Mouse (Mus musculus): Measurements from ENCODE around the gene Nrxn2.

Gene Nrxn2

GRCm38 (mm10) chr19:6452672-6453310 lies 34.3 kb downstream of the Nrxn2 start:
- 67% methylated on average over 9 of the region's 9 CpGs for WGBS

- WGBS: 64% methylated on average over 8 of the region's 8 CpGs
Observed at GRCm38 (mm10) chr19:6453349-6453748, 34.8 kb downstream of the Nrxn2 start.

- WGBS: 75% methylated on average over 10 of the region's 10 CpGs
Observed at GRCm38 (mm10) chr19:6454041-6454720, 35.6 kb downstream of the Nrxn2 start.

- 37% methylated on average over 6 of the region's 6 CpGs for WGBS
Observed at GRCm38 (mm10) chr19:6459504-6459903, 41.0 kb downstream of the Nrxn2 start.

GRCm38 (mm10) chr19:6462841-6463240 lies 44.3 kb downstream of the Nrxn2 start:
- WGBS: 63% methylated on average over 6 of the region's 6 CpGs

GRCm38 (mm10) chr19:6464306-6465071 lies 46.0 kb downstream of the Nrxn2 start:
- 41% methylated on average over 10 of the region's 10 CpGs for WGBS

GRCm38 (mm10) chr19:6465090-6465489 lies 46.6 kb downstream of the Nrxn2 start:
- WGBS: 14% methylated on average over 5 of the region's 5 CpGs

DNA sequence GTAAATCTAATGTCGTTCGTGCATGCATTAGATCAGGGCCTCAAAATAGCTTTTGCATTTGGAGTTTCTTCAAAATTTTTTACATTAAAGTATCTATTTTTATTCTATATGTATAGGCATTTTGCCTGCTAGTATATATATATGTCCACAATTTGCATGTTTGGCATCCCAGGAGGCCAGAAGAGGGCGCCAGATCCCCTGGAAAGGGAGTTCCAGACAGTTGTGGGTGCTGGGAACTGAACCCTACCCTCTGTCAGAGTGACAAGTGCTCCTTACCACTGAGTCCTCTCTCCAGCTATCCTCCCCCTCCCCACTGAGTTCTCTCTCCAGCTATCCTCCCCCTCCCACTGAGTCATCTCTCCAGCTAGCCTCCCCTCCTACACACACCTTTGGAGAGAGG lies 48.4 kb downstream of the Nrxn2 start:
- WGBS: 77% methylated on average over 3 of the region's 3 CpGs

DNA sequence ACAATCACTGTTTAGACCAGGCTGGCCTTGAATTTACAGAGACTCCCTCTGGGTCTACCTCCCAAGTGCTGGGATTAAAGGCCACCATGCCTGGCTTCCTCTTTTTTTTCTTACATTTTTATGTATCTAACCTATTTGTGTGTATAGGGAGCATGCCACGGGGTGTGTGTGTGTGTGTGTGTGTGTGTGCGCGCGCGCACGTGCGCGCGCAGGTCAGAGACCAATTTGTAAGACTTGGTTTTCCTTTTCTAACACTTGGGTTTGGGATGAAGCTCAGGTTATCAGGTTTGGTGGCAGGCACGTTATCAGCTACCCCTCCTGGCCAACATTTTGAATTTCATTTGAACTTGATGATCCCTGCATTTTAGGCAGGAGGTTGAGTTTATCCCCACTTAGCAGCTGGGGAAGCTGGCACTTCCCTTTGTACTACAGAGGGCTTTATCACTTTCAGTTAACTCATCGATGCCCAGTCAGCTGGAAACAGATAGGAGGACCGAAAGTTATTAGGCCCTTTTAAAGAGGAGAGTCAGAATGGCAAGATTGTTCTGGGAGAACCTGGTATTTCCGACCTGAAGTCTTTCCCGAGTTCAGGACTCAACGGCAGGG lies 48.9 kb downstream of the Nrxn2 start:
- 93% methylated on average over 15 of the region's 15 CpGs for WGBS

- 86% methylated on average over 5 of the region's 5 CpGs for WGBS
Observed at GRCm38 (mm10) chr19:6471630-6472029, 53.1 kb downstream of the Nrxn2 start.

DNA sequence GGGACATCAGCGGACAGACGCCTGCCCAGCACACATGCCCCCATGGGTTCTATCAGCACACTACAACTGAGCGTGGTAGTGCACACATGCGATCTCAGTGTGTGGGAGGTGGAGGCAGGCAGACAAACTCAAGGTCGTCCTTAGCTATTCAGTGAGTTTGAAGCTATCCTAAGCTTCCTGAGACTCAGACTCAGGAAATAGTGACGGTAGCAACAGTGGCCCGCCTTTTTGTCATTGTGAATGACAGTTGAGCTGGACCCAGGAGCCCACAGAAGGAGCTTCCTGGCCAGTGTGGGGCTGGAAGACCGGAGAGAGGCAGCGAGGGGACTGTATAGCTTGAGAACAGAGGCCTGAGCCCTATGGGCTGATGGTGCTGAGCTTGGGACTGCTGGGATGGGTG lies 54.3 kb downstream of the Nrxn2 start:
- 86% methylated on average over 9 of the region's 9 CpGs for WGBS

DNA sequence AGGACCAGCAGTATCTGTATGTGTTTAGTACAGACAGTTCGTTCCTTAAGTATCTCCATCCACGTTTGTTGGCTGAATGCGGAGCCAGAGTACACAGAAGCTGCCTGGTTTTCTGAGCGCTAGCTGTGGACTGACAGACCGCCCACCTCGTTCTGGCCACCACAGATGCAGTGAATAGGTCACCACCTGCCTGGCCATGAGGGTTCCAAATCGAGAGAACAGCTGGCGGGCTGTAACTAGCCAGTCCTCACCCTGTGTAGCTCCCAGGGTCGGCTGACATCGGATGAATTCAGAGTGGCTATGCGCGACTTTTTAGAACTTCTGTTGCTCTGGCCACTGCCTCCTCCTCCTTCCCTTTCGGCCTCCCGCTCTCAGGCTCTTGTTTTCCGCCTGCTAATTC lies 56.2 kb downstream of the Nrxn2 start:
- 55% methylated on average over 15 of the region's 15 CpGs for WGBS

GRCm38 (mm10) chr19:6475129-6475528 lies 56.6 kb downstream of the Nrxn2 start:
- 52% methylated on average over 5 of the region's 5 CpGs for WGBS

DNA sequence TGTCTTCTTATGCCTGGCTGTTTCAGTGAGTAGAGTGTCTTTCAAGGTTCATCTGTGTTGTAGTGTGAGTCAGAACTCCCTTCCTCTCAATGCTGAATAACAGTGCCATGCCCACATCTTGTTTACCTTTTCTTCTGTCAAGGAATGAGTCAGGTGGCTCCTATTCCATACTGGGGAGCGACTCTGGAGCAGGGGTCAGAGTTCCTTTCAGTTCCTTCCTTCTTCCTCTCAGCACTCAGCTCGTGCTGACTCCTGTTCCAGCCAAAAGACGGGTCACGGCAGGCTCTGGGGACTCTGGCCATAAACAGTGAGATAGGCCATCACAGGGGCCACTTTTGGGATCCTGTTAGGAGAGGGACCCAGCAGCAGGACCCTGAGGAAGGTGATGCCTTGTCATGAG lies 58.5 kb downstream of the Nrxn2 start:
- 75% methylated on average over 4 of the region's 4 CpGs for WGBS

GRCm38 (mm10) chr19:6478566-6478965 lies 60.0 kb downstream of the Nrxn2 start:
- 77% methylated on average over 2 of the region's 2 CpGs for WGBS

- WGBS: 78% methylated on average over 6 of the region's 6 CpGs
Observed at GRCm38 (mm10) chr19:6482886-6483285, 64.4 kb downstream of the Nrxn2 start.

- 76% methylated on average over 13 of the region's 13 CpGs for WGBS
Observed at GRCm38 (mm10) chr19:6485059-6485630, 66.6 kb downstream of the Nrxn2 start.

DNA sequence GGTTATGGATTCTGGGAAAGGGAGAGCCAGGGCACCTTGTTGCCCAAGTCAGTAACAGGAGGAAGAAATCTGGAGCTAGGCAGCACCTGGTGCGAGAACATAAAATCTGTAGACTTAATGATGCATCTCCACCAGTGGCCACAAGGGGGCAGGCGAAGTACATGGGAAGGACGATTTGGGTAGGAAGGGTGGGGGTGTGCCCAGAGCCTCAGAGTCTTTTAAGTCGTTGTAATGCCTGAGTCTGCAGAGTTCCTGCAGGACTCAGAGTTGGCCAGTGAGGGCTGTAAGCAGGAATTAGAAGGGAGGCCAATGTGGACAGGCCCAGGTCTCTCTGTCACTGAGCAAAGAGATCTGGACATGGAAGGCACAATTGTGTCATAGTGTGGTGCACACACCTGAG lies 70.5 kb downstream of the Nrxn2 start:
- WGBS: 0% methylated on average over 4 of the region's 4 CpGs

GRCm38 (mm10) chr19:6491538-6491937 lies 73.0 kb downstream of the Nrxn2 start:
- WGBS: 79% methylated on average over 8 of the region's 8 CpGs

DNA sequence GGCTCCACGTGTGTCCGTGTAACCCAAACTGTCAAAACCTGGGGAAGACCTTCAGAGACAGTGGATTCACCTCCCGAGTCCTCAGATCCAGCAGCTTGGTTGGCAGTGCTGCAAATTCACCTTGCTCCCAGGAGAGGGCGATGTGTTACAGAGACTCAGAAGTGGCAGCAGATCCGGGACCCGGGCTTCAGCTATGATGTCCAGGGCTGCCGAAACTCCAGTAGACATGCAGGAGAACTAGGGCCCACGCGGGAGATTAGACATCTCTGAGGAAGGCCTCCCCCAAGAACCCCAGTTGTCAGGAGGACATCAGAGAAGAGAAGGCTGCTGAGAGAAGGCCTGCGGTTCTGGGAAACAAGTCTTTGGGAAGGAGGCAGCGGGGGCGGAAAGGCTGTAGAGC lies 73.6 kb downstream of the Nrxn2 start:
- 17% methylated on average over 12 of the region's 12 CpGs for WGBS

- 78% methylated on average over 7 of the region's 7 CpGs for WGBS
Observed at GRCm38 (mm10) chr19:6493219-6493618, 74.7 kb downstream of the Nrxn2 start.

DNA sequence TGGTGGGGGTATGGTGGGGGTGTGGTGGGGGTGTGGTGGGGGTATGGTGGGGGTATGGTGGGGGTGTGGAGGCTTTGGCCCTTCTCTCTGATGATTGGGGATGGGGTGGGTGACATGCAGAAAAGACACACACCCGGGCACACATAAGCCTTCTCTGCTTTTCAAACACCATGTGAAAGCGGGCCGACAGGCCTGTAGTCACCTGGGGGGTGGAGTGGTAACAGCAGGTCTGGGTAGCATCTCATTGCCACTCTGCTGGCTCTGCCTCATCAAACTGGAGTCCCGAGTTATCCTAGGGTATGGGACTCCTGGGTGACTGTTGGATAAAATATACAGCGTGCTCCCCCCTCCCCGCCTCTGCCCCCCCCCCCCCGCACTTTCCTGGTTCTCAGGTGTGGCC lies 75.5 kb downstream of the Nrxn2 start:
- 56% methylated on average over 6 of the region's 7 CpGs for WGBS

All from cerebral cortex, adult 2 months (tissue).